Mouse (Mus musculus) brain, embryonic 18.5 days (tissue): ENCODE results near the gene A830031A19Rik.

ENCODE experiments used
- DNase-seq: peaks from one replicate; pipeline ENCODE4 v3.0.0-alpha.2; 2012; ENCODE audit warnings: low read depth, low spot score

A830031A19Rik gene

GRCm38 (mm10) chr11:24074634-24075104 lies at the start of gene A830031A19Rik:
TSS of gene A830031A19Rik (minus strand) at chr11:24075054.
- no peak for DNase-seq

GRCm38 (mm10) chr11:24123991-24124390 lies 49.1 kb upstream of the A830031A19Rik start:
- no peak for DNase-seq

GRCm38 (mm10) chr11:24122899-24123298 lies 48.0 kb upstream of the A830031A19Rik start:
- DNase-seq = no peak

- DNase-seq = no peak
Measured at GRCm38 (mm10) chr11:24121136-24121535, 46.3 kb upstream of the A830031A19Rik start.

- DNase-seq = no peak
Measured at GRCm38 (mm10) chr11:24116582-24117318, 41.9 kb upstream of the A830031A19Rik start.

- no peak for DNase-seq
Measured at GRCm38 (mm10) chr11:24116041-24116440, 41.2 kb upstream of the A830031A19Rik start.

GRCm38 (mm10) chr11:24115017-24115752 lies 40.3 kb upstream of the A830031A19Rik start:
- no peak for DNase-seq

GRCm38 (mm10) chr11:24111720-24112119 lies 36.9 kb upstream of the A830031A19Rik start:
- DNase-seq = no peak

GRCm38 (mm10) chr11:24110113-24110512 lies 35.3 kb upstream of the A830031A19Rik start:
- DNase-seq = no peak

- DNase-seq = no peak
Measured at GRCm38 (mm10) chr11:24109388-24109787, 34.5 kb upstream of the A830031A19Rik start.

GRCm38 (mm10) chr11:24108974-24109373 lies 34.1 kb upstream of the A830031A19Rik start:
- DNase-seq = no peak

- no peak for DNase-seq
Measured at GRCm38 (mm10) chr11:24107414-24107813, 32.6 kb upstream of the A830031A19Rik start.

- DNase-seq = no peak
Measured at GRCm38 (mm10) chr11:24103128-24103742, 28.4 kb upstream of the A830031A19Rik start.

- no peak for DNase-seq
Measured at GRCm38 (mm10) chr11:24102372-24102771, 27.5 kb upstream of the A830031A19Rik start.

- DNase-seq = no peak
Measured at GRCm38 (mm10) chr11:24101625-24102024, 26.8 kb upstream of the A830031A19Rik start.

GRCm38 (mm10) chr11:24100449-24101070 lies 25.7 kb upstream of the A830031A19Rik start:
- no peak for DNase-seq

GRCm38 (mm10) chr11:24099886-24100293 lies 25.0 kb upstream of the A830031A19Rik start:
- DNase-seq = no peak

GRCm38 (mm10) chr11:24099215-24099614 lies 24.4 kb upstream of the A830031A19Rik start:
- DNase-seq = no peak

GRCm38 (mm10) chr11:24098662-24099061 lies 23.8 kb upstream of the A830031A19Rik start:
- no peak for DNase-seq

- no peak for DNase-seq
Measured at GRCm38 (mm10) chr11:24098069-24098468, 23.2 kb upstream of the A830031A19Rik start.

GRCm38 (mm10) chr11:24097026-24097425 lies 22.2 kb upstream of the A830031A19Rik start:
- DNase-seq = no peak

GRCm38 (mm10) chr11:24096483-24096882 lies 21.6 kb upstream of the A830031A19Rik start:
- DNase-seq = no peak
